27 mouse cellular contexts compared by ENCODE assay signal in genomic region chr13:30063741-30064140, GRCm38 (mm10).
"Had no signal": no experiment of that assay in that cellular context is flagged by ENCODE, and none has a peak within 500 bp of the region (broad histone marks: within the 10 kb centered on the region; RNA-seq: fewer than 3 reads in every experiment).

No protein-coding gene starts in this region.

- H3K9me3 ChIP-seq: embryonic facial prominence, embryonic 10.5 days; embryonic facial prominence, embryonic 12.5 days; embryonic facial prominence, embryonic 13.5 days; embryonic facial prominence, embryonic 15.5 days; forebrain, embryonic 10.5 days; forebrain, embryonic 12.5 days; forebrain, embryonic 13.5 days; forebrain, embryonic 15.5 days had no signal

- DNase-seq: cerebellum, adult 8-10 months; cerebellum, adult 9-10 months; cerebellum, adult 9-11 months; cerebellum, postnatal 10 days; cerebellum, postnatal 14 days; cerebellum, postnatal 25 days; cerebellum, postnatal 36 days; embryo, embryonic 11 days; forebrain, postnatal 0 days; gastrocnemius, adult 2 months; gastrocnemius, postnatal 10 days; gastrocnemius, postnatal 14 days; gastrocnemius, postnatal 25 days; gastrocnemius, postnatal 36 days; heart, adult 18-20 months; heart, adult 2 months had no signal

- H3K4me2 ChIP-seq: embryonic facial prominence, embryonic 12.5 days; embryonic facial prominence, embryonic 13.5 days; embryonic facial prominence, embryonic 15.5 days; forebrain, embryonic 12.5 days; forebrain, embryonic 13.5 days; forebrain, embryonic 15.5 days had no signal

- H3K4me1 ChIP-seq: embryonic facial prominence, embryonic 12.5 days; embryonic facial prominence, embryonic 13.5 days; forebrain, embryonic 12.5 days; forebrain, embryonic 13.5 days; forebrain, embryonic 15.5 days had no signal

- H3K4me3 ChIP-seq: embryonic facial prominence, embryonic 10.5 days; embryonic facial prominence, embryonic 12.5 days; embryonic facial prominence, embryonic 13.5 days; embryonic facial prominence, embryonic 15.5 days; erythroblast, embryonic 14.5 days; forebrain, embryonic 10.5 days; forebrain, embryonic 12.5 days; forebrain, embryonic 13.5 days; forebrain, embryonic 15.5 days; gastrocnemius, adult 2 months; heart, adult 2 months had no signal

- H3K9ac ChIP-seq: embryonic facial prominence, embryonic 12.5 days; embryonic facial prominence, embryonic 13.5 days; embryonic facial prominence, embryonic 15.5 days; forebrain, embryonic 12.5 days; forebrain, embryonic 13.5 days; forebrain, embryonic 15.5 days; forebrain, postnatal 0 days had no signal

- H3K27ac ChIP-seq: embryonic facial prominence, embryonic 10.5 days; embryonic facial prominence, embryonic 12.5 days; embryonic facial prominence, embryonic 13.5 days; embryonic facial prominence, embryonic 15.5 days; forebrain, embryonic 10.5 days; forebrain, embryonic 12.5 days; forebrain, embryonic 13.5 days; forebrain, embryonic 15.5 days; gastrocnemius, adult 2 months; heart, adult 2 months had no signal

- ATAC-seq: forebrain, embryonic 13.5 days; forebrain, embryonic 14.5 days; forebrain, embryonic 15.5 days; forebrain, embryonic 16.5 days; forebrain, postnatal 0 days had no signal

- H3K27me3 ChIP-seq: embryonic facial prominence, embryonic 12.5 days; embryonic facial prominence, embryonic 13.5 days; embryonic facial prominence, embryonic 15.5 days; forebrain, embryonic 12.5 days; forebrain, embryonic 13.5 days; forebrain, embryonic 15.5 days had no signal

- H3K36me3 ChIP-seq: embryonic facial prominence, embryonic 10.5 days; embryonic facial prominence, embryonic 12.5 days; embryonic facial prominence, embryonic 13.5 days; embryonic facial prominence, embryonic 15.5 days; forebrain, embryonic 10.5 days; forebrain, embryonic 12.5 days; forebrain, embryonic 15.5 days had no signal
